Mouse (Mus musculus) brain, adult 10 weeks (tissue): ENCODE results near the gene Bicdl2. TPM values are rescaled to one million over a fixed set of nuclear protein-coding genes. Genes with fewer than 3 reads are reported as not detected.

Source experiments
- polyA plus RNA-seq: library from polyadenylated mRNA; stranded (reverse); fragments of 350-450 nt; fragmentation: Illumina TruSeq; extraction: RNeasy Lipid Tissue Mini Kit (QIAGEN cat#74804); gene quantifications from one replicate; pipeline ENCODE4 v1.2.3, GENCODE M21; 2015; ENCODE audit warnings: low read depth, low replicate concordance

Bicdl2 gene
- polyA plus RNA-seq: not detected

GRCm38 (mm10) chr17:23660117-23660875 is at the start of gene Bicdl2:
Gene Bicdl2, plus strand, starts transcription at chr17:23660506.

GRCm38 (mm10) chr17:23644613-23645495 is 15.5 kb upstream of the Bicdl2 start, which contains the start of gene Mmp25:
Gene Mmp25, minus strand, starts transcription at chr17:23645277.

GRCm38 (mm10) chr17:23673424-23674073 is 13.2 kb downstream of the Bicdl2 start, which contains the start of the genes Hcfc1r1 and Thoc6:
Gene Hcfc1r1, plus strand, starts transcription at chr17:23673596.
Gene Thoc6, minus strand, starts transcription at chr17:23673882.

GRCm38 (mm10) chr17:23677236-23677679 is 17.0 kb downstream of the Bicdl2 start, which contains the start of gene Tnfrsf12a:
Gene Tnfrsf12a, minus strand, starts transcription at chr17:23677468.

GRCm38 (mm10) chr17:23679127-23679835 is 19.0 kb downstream of the Bicdl2 start, which contains the start of gene Cldn6:
Gene Cldn6, plus strand, starts transcription at chr17:23679249.

GRCm38 (mm10) chr17:23683856-23684672 is 23.8 kb downstream of the Bicdl2 start, which contains the start of gene Cldn9:
Gene Cldn9, minus strand, starts transcription at chr17:23684026.

Other genes with a start within 250 kb of the Bicdl2 start
- gene Vmn2r117, start 180.8 kb upstream of the Bicdl2 start, polyA plus RNA-seq: not detected
- 5.8 TPM for gene Zfp213, start 96.3 kb upstream of the Bicdl2 start, polyA plus RNA-seq
- 18.1 TPM for gene Zfp13, start 61.0 kb upstream of the Bicdl2 start, polyA plus RNA-seq
- gene Zscan10, start 59.6 kb upstream of the Bicdl2 start, polyA plus RNA-seq: not detected
- gene Mmp25, start 15.2 kb upstream of the Bicdl2 start, polyA plus RNA-seq: 0.24 TPM
- gene Hcfc1r1, start 13.1 kb downstream of the Bicdl2 start, polyA plus RNA-seq: 211 TPM
- 9.6 TPM for gene Thoc6, start 13.4 kb downstream of the Bicdl2 start, polyA plus RNA-seq
- 14.9 TPM for gene Tnfrsf12a, start 17.0 kb downstream of the Bicdl2 start, polyA plus RNA-seq
- not detected for gene Cldn6, start 18.7 kb downstream of the Bicdl2 start, polyA plus RNA-seq
- 0.31 TPM for gene Cldn9, start 23.5 kb downstream of the Bicdl2 start, polyA plus RNA-seq
- 0.39 TPM for gene 1520401A03Rik, start 62.3 kb downstream of the Bicdl2 start, polyA plus RNA-seq
- 5.1 TPM for gene Pkmyt1, start 65.8 kb downstream of the Bicdl2 start, polyA plus RNA-seq
- 53.5 TPM for gene Paqr4, start 80.4 kb downstream of the Bicdl2 start, polyA plus RNA-seq
- gene Kremen2, start 85.3 kb downstream of the Bicdl2 start, polyA plus RNA-seq: 0.97 TPM
- 321 TPM for gene Flywch1, start 111.1 kb downstream of the Bicdl2 start, polyA plus RNA-seq
- 29.3 TPM for gene Flywch2, start 125.6 kb downstream of the Bicdl2 start, polyA plus RNA-seq
- 295 TPM for gene Srrm2, start 130.0 kb downstream of the Bicdl2 start, polyA plus RNA-seq
- gene Elob, start 168.6 kb downstream of the Bicdl2 start, polyA plus RNA-seq: 700 TPM
- gene Prss33, start 175.6 kb downstream of the Bicdl2 start, polyA plus RNA-seq: not detected
- gene Prss32, start 183.3 kb downstream of the Bicdl2 start, polyA plus RNA-seq: not detected
- 0.42 TPM for gene Prss41, start 183.7 kb downstream of the Bicdl2 start, polyA plus RNA-seq
- gene Prss21, start 207.6 kb downstream of the Bicdl2 start, polyA plus RNA-seq: not detected
- gene Dcpp1, start 220.4 kb downstream of the Bicdl2 start, polyA plus RNA-seq: not detected
- not detected for gene Dcpp2, start 220.4 kb downstream of the Bicdl2 start, polyA plus RNA-seq